Mouse (Mus musculus): ENCODE results near the gene Csmd2.

GRCm38 (mm10) chr4:128419988-128420617, 432.4 kb downstream of the Csmd2 start:
- TF ChIP-seq CTCF (IDR thresholded peaks at IDR 0.05; ENCODE audit: insufficient read depth, low read length) (no peak), POLR2A (IDR thresholded peaks at IDR 0.05; ENCODE audit: borderline replicate concordance, extremely low read depth, low read depth, low read length) (no peak)

Measured in lung, adult 2 months (tissue).